Mouse (Mus musculus): ENCODE results near the gene Kansl1. TPM values are rescaled to one million over a fixed set of nuclear protein-coding genes. Genes with fewer than 3 reads are reported as not detected.

Kansl1 gene
- total RNA-seq, 1 experiment: 37.7 TPM

DNA sequence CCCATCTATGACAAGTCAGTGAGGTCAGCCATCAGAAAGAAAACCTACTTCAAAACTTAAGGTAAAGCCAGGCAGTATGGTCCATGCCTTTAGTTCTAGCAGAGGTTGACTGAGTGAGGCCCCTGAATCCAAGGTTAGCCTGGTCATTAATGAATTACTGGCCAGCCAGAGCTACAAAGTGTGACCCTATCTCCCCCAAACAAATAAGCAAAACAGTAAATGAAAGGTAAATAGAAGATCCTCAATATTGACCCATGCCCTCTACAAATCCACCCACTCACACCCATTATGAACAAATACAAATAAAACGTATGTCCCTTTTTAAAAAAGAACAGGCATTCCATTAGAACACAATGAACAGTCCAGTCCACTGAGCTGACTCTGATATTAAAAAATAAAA is 76.5 kb downstream of the Kansl1 start:
- Histone ChIP-seq H3K4me1 (ENCODE audit: control insufficient read depth in 2 of 2, insufficient read depth in 2 of 2, low read length in 2 of 2, poor library complexity in 1 of 2) (no peaks in the 10 kb centered on the region), H3K9ac (ENCODE audit: insufficient read depth, low read depth, low read length, poor library complexity, severe bottlenecking) (no peak overlapping the region), H3K4me3 (ENCODE audit: insufficient read depth in 1 of 2, low read depth in 1 of 2, low read length in 2 of 2, poor library complexity in 1 of 2, severe bottlenecking in 1 of 2) (no peak overlapping the region), H3K36me3 (ENCODE audit: control insufficient read depth, insufficient read depth, low read length, poor library complexity, severe bottlenecking) (no peaks in the 10 kb centered on the region), H3K27ac (ENCODE audit: insufficient read depth, low read depth, low read length, poor library complexity, severe bottlenecking) (no peak overlapping the region), H3K9me3 (ENCODE audit: control insufficient read depth, insufficient read depth, low read depth, low read length) (no peaks in the 10 kb centered on the region)
- no peak for DNase-seq (ENCODE audit: low read depth, low spot score)
- no peak for TF ChIP-seq MAFK (IDR thresholded peaks at IDR 0.05; ENCODE audit: insufficient read depth, low read depth, low read length)
- TF ChIP-seq CHD2 (IDR thresholded peaks at IDR 0.05; ENCODE audit: low read depth, low read length): no peak
- no peak for TF ChIP-seq HCFC1 (IDR thresholded peaks at IDR 0.05; ENCODE audit: borderline replicate concordance, insufficient read depth, low read length)
- TF ChIP-seq ZC3H11A (IDR thresholded peaks at IDR 0.05; ENCODE audit: borderline replicate concordance, low read depth, low read length): no peak
- no peak for TF ChIP-seq ZNF384 (IDR thresholded peaks at IDR 0.05; ENCODE audit: low read depth, low read length)
- in situ Hi-C loops (cut with MboI; ENCODE audit: low sequenced_read_pairs in 2 of 2, unreplicated experiment in 2 of 2): no loop called here

DNA sequence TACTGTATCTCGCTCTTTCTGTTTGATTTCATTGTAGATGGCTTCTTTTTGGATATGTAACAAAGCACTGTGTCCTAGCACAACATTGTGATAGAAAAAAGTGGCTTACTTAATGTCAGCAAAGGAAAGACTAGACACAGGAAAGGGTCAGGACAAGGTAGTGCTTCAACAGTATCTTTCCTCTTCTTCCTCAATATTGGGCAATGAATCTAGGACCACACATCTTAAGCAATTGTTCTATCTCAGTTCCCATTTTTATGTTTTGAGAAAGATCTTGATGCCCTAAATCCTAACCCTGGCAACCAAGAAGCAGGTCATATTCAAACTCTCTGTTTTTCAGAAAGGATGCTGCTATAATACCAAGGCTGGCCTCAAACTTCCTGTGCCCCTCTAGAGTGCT is 81.4 kb downstream of the Kansl1 start:
- H3K9me3 ChIP-seq (ENCODE audit: control insufficient read depth, insufficient read depth, low read depth, low read length): no peaks in the 10 kb centered on the region
- DNase-seq (ENCODE audit: low read depth, low spot score): no peak
- H3K27ac ChIP-seq (ENCODE audit: insufficient read depth, low read depth, low read length, poor library complexity, severe bottlenecking): no peak overlapping the region
- no peaks in the 10 kb centered on the region for H3K36me3 ChIP-seq (ENCODE audit: control insufficient read depth, insufficient read depth, low read length, poor library complexity, severe bottlenecking)
- H3K4me3 ChIP-seq (ENCODE audit: insufficient read depth in 1 of 2, low read depth in 1 of 2, low read length in 2 of 2, poor library complexity in 1 of 2, severe bottlenecking in 1 of 2): no peak overlapping the region
- in situ Hi-C loops (cut with MboI; ENCODE audit: low sequenced_read_pairs in 2 of 2, unreplicated experiment in 2 of 2): no loop called here
- H3K9ac ChIP-seq (ENCODE audit: insufficient read depth, low read depth, low read length, poor library complexity, severe bottlenecking): no peak overlapping the region
- no peak for TF ChIP-seq MAFK (IDR thresholded peaks at IDR 0.05; ENCODE audit: insufficient read depth, low read depth, low read length)
- TF ChIP-seq HCFC1 (IDR thresholded peaks at IDR 0.05; ENCODE audit: borderline replicate concordance, insufficient read depth, low read length): no peak
- no peak for TF ChIP-seq CHD2 (IDR thresholded peaks at IDR 0.05; ENCODE audit: low read depth, low read length)
- TF ChIP-seq ZC3H11A (IDR thresholded peaks at IDR 0.05; ENCODE audit: borderline replicate concordance, low read depth, low read length): no peak
- no peak for TF ChIP-seq ZNF384 (IDR thresholded peaks at IDR 0.05; ENCODE audit: low read depth, low read length)
- no peaks in the 10 kb centered on the region for H3K4me1 ChIP-seq (ENCODE audit: control insufficient read depth in 2 of 2, insufficient read depth in 2 of 2, low read length in 2 of 2, poor library complexity in 1 of 2)

DNA sequence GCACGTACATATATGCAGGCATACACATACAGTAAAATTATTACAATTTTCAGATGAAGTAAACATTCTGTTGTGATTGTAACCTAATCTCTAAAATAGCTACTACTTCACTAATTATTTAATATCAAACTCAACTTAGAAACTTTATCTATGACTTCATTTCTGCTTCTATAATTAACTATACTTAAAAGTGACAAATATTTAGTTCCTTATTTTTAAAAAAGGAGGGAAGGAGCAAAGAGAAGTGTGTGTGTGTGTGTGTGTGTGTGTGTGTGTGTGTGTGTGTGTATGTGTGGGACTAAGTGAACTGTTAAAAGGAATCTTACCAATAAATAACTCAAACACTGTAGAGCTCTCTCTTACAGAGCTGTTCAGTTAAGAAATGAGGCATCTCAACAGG is 82.1 kb downstream of the Kansl1 start:
- no peaks in the 10 kb centered on the region for H3K4me1 ChIP-seq (ENCODE audit: control insufficient read depth in 2 of 2, insufficient read depth in 2 of 2, low read length in 2 of 2, poor library complexity in 1 of 2)
- H3K36me3 ChIP-seq (ENCODE audit: control insufficient read depth, insufficient read depth, low read length, poor library complexity, severe bottlenecking): no peaks in the 10 kb centered on the region
- TF ChIP-seq MAFK (IDR thresholded peaks at IDR 0.05; ENCODE audit: insufficient read depth, low read depth, low read length) (no peak), CHD2 (IDR thresholded peaks at IDR 0.05; ENCODE audit: low read depth, low read length) (no peak), HCFC1 (IDR thresholded peaks at IDR 0.05; ENCODE audit: borderline replicate concordance, insufficient read depth, low read length) (no peak), ZC3H11A (IDR thresholded peaks at IDR 0.05; ENCODE audit: borderline replicate concordance, low read depth, low read length) (no peak), ZNF384 (IDR thresholded peaks at IDR 0.05; ENCODE audit: low read depth, low read length) (no peak)
- in situ Hi-C loops (cut with MboI; ENCODE audit: low sequenced_read_pairs in 2 of 2, unreplicated experiment in 2 of 2): no loop called here
- no peak overlapping the region for H3K27ac ChIP-seq (ENCODE audit: insufficient read depth, low read depth, low read length, poor library complexity, severe bottlenecking)
- no peak for DNase-seq (ENCODE audit: low read depth, low spot score)
- H3K4me3 ChIP-seq (ENCODE audit: insufficient read depth in 1 of 2, low read depth in 1 of 2, low read length in 2 of 2, poor library complexity in 1 of 2, severe bottlenecking in 1 of 2): no peak overlapping the region
- H3K9ac ChIP-seq (ENCODE audit: insufficient read depth, low read depth, low read length, poor library complexity, severe bottlenecking): no peak overlapping the region
- no peaks in the 10 kb centered on the region for H3K9me3 ChIP-seq (ENCODE audit: control insufficient read depth, insufficient read depth, low read depth, low read length)

DNA sequence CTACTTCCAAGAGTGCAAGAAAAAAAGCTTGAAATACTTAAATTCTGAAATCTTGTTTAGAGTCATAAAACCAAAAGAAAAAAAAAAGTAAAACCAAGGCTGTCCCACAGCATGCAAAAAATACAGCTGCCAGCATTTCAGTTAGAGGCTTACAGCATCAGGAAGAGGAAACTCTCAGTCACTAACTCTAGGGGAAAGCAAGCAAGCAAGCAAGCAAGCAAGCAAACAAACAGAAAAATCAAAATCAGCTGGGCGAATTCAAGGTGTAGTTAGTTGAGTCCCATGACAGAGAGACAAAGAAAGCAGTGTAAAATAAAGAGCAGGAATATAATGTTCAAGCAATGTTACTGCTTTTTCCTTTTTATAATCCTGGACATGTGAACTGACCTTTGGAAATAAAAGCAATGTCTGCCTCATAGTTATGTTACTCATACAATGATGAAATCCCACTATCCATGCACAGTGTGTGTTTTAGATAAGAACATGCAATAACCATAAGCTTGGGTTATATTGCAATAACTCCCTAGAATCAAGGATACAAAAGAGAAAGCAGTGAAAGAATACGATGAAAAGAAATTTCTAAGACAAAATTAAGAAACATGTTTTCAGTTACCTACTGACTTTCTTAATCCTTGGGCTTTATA is 85.4 kb downstream of the Kansl1 start:
- Histone ChIP-seq H3K27ac (ENCODE audit: insufficient read depth, low read depth, low read length, poor library complexity, severe bottlenecking) (no peak overlapping the region), H3K4me3 (ENCODE audit: insufficient read depth in 1 of 2, low read depth in 1 of 2, low read length in 2 of 2, poor library complexity in 1 of 2, severe bottlenecking in 1 of 2) (no peak overlapping the region), H3K9ac (ENCODE audit: insufficient read depth, low read depth, low read length, poor library complexity, severe bottlenecking) (no peak overlapping the region), H3K36me3 (ENCODE audit: control insufficient read depth, insufficient read depth, low read length, poor library complexity, severe bottlenecking) (no peaks in the 10 kb centered on the region; the same call in none of the 2 replicates), H3K4me1 (ENCODE audit: control insufficient read depth in 2 of 2, insufficient read depth in 2 of 2, low read length in 2 of 2, poor library complexity in 1 of 2) (no peaks in the 10 kb centered on the region; a peak in 1 of 4 replicates), H3K9me3 (ENCODE audit: control insufficient read depth, insufficient read depth, low read depth, low read length) (no peaks in the 10 kb centered on the region)
- DNase-seq (ENCODE audit: low read depth, low spot score): no peak
- in situ Hi-C loops (cut with MboI; ENCODE audit: low sequenced_read_pairs in 2 of 2, unreplicated experiment in 2 of 2): no loop called here
- no peak for TF ChIP-seq ZNF384 (IDR thresholded peaks at IDR 0.05; ENCODE audit: low read depth, low read length)
- no peak for TF ChIP-seq MAFK (IDR thresholded peaks at IDR 0.05; ENCODE audit: insufficient read depth, low read depth, low read length)
- no peak for TF ChIP-seq CHD2 (IDR thresholded peaks at IDR 0.05; ENCODE audit: low read depth, low read length)
- TF ChIP-seq ZC3H11A (IDR thresholded peaks at IDR 0.05; ENCODE audit: borderline replicate concordance, low read depth, low read length): no peak
- no peak for TF ChIP-seq HCFC1 (IDR thresholded peaks at IDR 0.05; ENCODE audit: borderline replicate concordance, insufficient read depth, low read length)
